Mouse (Mus musculus): ENCODE data around the gene Olfr859.

- no peak for TF ChIP-seq POLR2A (IDR thresholded peaks at IDR 0.05; ENCODE audit: control insufficient read depth, low read depth, low read length)
- TF ChIP-seq CTCF (IDR thresholded peaks at IDR 0.05; ENCODE audit: control insufficient read depth, insufficient read depth, insufficient replicate concordance, low read depth, low read length), result no peak
Measured at GRCm38 (mm10) chr9:19769136-19769535, 35.6 kb upstream of the Olfr859 start.

Measured in testis, adult 2 months (tissue).